In genomic region chr7:76392296-76392940, GRCm38 (mm10) we compare ENCODE assay signal across 9 mouse cellular contexts.
DNase-seq lines count a peak whose midpoint lies in the region; ATAC-seq and TF ChIP-seq lines count a peak whose summit lies in the region.
"Had no signal": no experiment of that assay in that cellular context is flagged by ENCODE, and none has a peak within 500 bp of the region (broad histone marks: within the 10 kb centered on the region; RNA-seq: fewer than 3 reads in every experiment).

No protein-coding gene starts in this region.

- H3K9me3 ChIP-seq in kidney, embryonic 15.5 days (replicated peaks) = no peaks in the 10 kb centered on the region
- H3K9me3 ChIP-seq in embryonic facial prominence, embryonic 15.5 days (replicated peaks) = no peaks in the 10 kb centered on the region
- no peaks in the 10 kb centered on the region for H3K9me3 ChIP-seq in hindbrain, postnatal 0 days (ENCODE audit: low read length)
- no peaks in the 10 kb centered on the region for H3K9me3 ChIP-seq in midbrain, embryonic 16.5 days (replicated peaks; ENCODE audit: control insufficient read depth, low read length, poor library complexity, severe bottlenecking)

- H3K4me2 ChIP-seq in kidney, embryonic 15.5 days = peak overlapping the region; percentile 70
- peak overlapping the region; percentile 49 for H3K4me2 ChIP-seq in embryonic facial prominence, embryonic 15.5 days (replicated peaks)
- peak overlapping the region; percentile 69 for H3K4me2 ChIP-seq in hindbrain, postnatal 0 days (ENCODE audit: low read depth, low read length)
- peak overlapping the region; percentile 65 for H3K4me2 ChIP-seq in midbrain, embryonic 16.5 days (ENCODE audit: low read length)

- TF ChIP-seq POLR2A in thymus, adult 2 months (IDR thresholded peaks at IDR 0.05; ENCODE audit: control insufficient read depth, extremely low read depth, insufficient read depth, low read length, poor library complexity) = no peak

- peak overlapping the region; percentile 40 for H3K4me3 ChIP-seq in kidney, embryonic 15.5 days (replicated peaks)
- H3K4me3 ChIP-seq in embryonic facial prominence, embryonic 15.5 days (replicated peaks) = peak overlapping the region; percentile 31
- H3K4me3 ChIP-seq in hindbrain, postnatal 0 days (ENCODE audit: low read length) = peak overlapping the region; percentile 35
- peak overlapping the region; percentile 38; the same call in 1 of the 2 replicates for H3K4me3 ChIP-seq in midbrain, embryonic 16.5 days (ENCODE audit: low read depth, low read length)
- no peak overlapping the region for H3K4me3 ChIP-seq in thymus, adult 2 months (ENCODE audit: control insufficient read depth, insufficient read depth, low read length)

- H3K27me3 ChIP-seq in kidney, embryonic 15.5 days = no peaks in the 10 kb centered on the region
- no peaks in the 10 kb centered on the region for H3K27me3 ChIP-seq in embryonic facial prominence, embryonic 15.5 days
- H3K27me3 ChIP-seq in hindbrain, postnatal 0 days (ENCODE audit: insufficient read depth, low read length) = no peaks in the 10 kb centered on the region
- no peaks in the 10 kb centered on the region for H3K27me3 ChIP-seq in midbrain, embryonic 16.5 days (ENCODE audit: control insufficient read depth, insufficient read depth, low read depth, low read length)
- H3K27me3 ChIP-seq in thymus, adult 2 months (ENCODE audit: control insufficient read depth, insufficient read depth, low read length) = no peaks in the 10 kb centered on the region

- DNase-seq in kidney, postnatal 10 days = no peak
- DNase-seq in hindbrain, postnatal 0 days (ENCODE audit: low spot score) = no peak
- DNase-seq in layer of hippocampus, postnatal 36 days = no peak
- no peak for DNase-seq in thymus, adult 2 months
- DNase-seq in layer of hippocampus, adult 18-20 months (ENCODE audit: low spot score in 2 of 2) = no peak

- peaks cover 12% of the 10 kb centered on the region for H3K4me1 ChIP-seq in kidney, embryonic 15.5 days
- H3K4me1 ChIP-seq in embryonic facial prominence, embryonic 15.5 days = peaks cover 18% of the 10 kb centered on the region
- H3K4me1 ChIP-seq in hindbrain, postnatal 0 days (ENCODE audit: insufficient read depth, low read length) = peaks cover 5% of the 10 kb centered on the region
- H3K4me1 ChIP-seq in midbrain, embryonic 16.5 days (ENCODE audit: control insufficient read depth, insufficient read depth, low read length) = peaks cover 15% of the 10 kb centered on the region; the same call in 1 of the 2 replicates
- H3K4me1 ChIP-seq in thymus, adult 2 months (replicated peaks; ENCODE audit: control insufficient read depth, insufficient read depth, low read length) = no peaks in the 10 kb centered on the region

- no peak overlapping the region for H3K27ac ChIP-seq in kidney, embryonic 15.5 days
- H3K27ac ChIP-seq in embryonic facial prominence, embryonic 15.5 days (replicated peaks) = no peak overlapping the region; the same call in 1 of the 2 replicates
- H3K27ac ChIP-seq in hindbrain, postnatal 0 days = no peak overlapping the region
- H3K27ac ChIP-seq in midbrain, embryonic 16.5 days (ENCODE audit: low read length) = peak overlapping the region; percentile 51; the same call in 1 of the 2 replicates
- no peak overlapping the region for H3K27ac ChIP-seq in thymus, adult 2 months (ENCODE audit: control insufficient read depth, insufficient read depth, low read length)

- ATAC-seq in kidney, embryonic 15.5 days (replicated peaks; ENCODE audit: low FRiP score) = peak; percentile 72
- ATAC-seq in embryonic facial prominence, embryonic 15.5 days (ENCODE audit: insufficient number of reproducible peaks, low FRiP score, low TSS enrichment, low read depth) = peak; percentile 69
- peak; percentile 58 for ATAC-seq in hindbrain, postnatal 0 days
- ATAC-seq in midbrain, embryonic 16.5 days = peak; percentile 80

- H3K9ac ChIP-seq in kidney, embryonic 15.5 days = no peak overlapping the region
- no peak overlapping the region for H3K9ac ChIP-seq in embryonic facial prominence, embryonic 15.5 days
- H3K9ac ChIP-seq in hindbrain, postnatal 0 days (replicated peaks; ENCODE audit: low read length) = 0 out of 2 replicates have a peak overlapping the region, but pooled peaks have one; percentile 35
- no peak overlapping the region for H3K9ac ChIP-seq in midbrain, embryonic 16.5 days (ENCODE audit: low read depth, low read length)

- no peaks in the 10 kb centered on the region for H3K36me3 ChIP-seq in kidney, embryonic 15.5 days
- H3K36me3 ChIP-seq in embryonic facial prominence, embryonic 15.5 days = no peaks in the 10 kb centered on the region
- no peaks in the 10 kb centered on the region for H3K36me3 ChIP-seq in hindbrain, postnatal 0 days (ENCODE audit: insufficient read depth, low read length)
- H3K36me3 ChIP-seq in midbrain, embryonic 16.5 days (ENCODE audit: control insufficient read depth, insufficient read depth, low read length) = no peaks in the 10 kb centered on the region
- H3K36me3 ChIP-seq in thymus, adult 2 months (ENCODE audit: control insufficient read depth, insufficient read depth, low read length) = no peaks in the 10 kb centered on the region
- H3K36me3 ChIP-seq: G1E had no signal

- 17% methylated on average over 15 of the region's 15 CpGs for WGBS in kidney, embryonic 15.5 days
- 12% methylated on average over 15 of the region's 15 CpGs for WGBS in embryonic facial prominence, embryonic 15.5 days
- WGBS in hindbrain, postnatal 0 days = 20% methylated on average over 15 of the region's 15 CpGs
- 15% methylated on average over 15 of the region's 15 CpGs for WGBS in midbrain, embryonic 16.5 days
- 13% methylated on average over 15 of the region's 15 CpGs for WGBS in thymus, adult 2 months

- no peak for TF ChIP-seq CTCF in hindbrain, postnatal 0 days (IDR thresholded peaks at IDR 0.05; ENCODE audit: low read depth)
- TF ChIP-seq CTCF in thymus, adult 2 months (IDR thresholded peaks at IDR 0.05; ENCODE audit: borderline replicate concordance, control insufficient read depth, extremely low read depth, insufficient read depth, low read length, poor library complexity) = no peak
